Mouse (Mus musculus) embryonic facial prominence, embryonic 11.5 days (tissue): Measurements from ENCODE around the gene Gm21190. TPM values are rescaled to one million over a fixed set of nuclear protein-coding genes. Genes with fewer than 3 reads are reported as not detected.
A peak's percentile ranks its signal among the peaks of the same experiment; 100 is the strongest.
"Not testable (repeated sequence)": the region's sequence is repeated elsewhere in the genome, so short reads cannot be mapped to it uniquely, and the experiment has no call there.

Source experiments
- ATAC-seq: fragments of 200-750 bp; cut with Nextera tagmentation; replicated peaks from 2 replicates; pipeline ENCODE4 v1.8.0; 2017; ENCODE audit warnings: low read depth; ENCODE audit not compliant: insufficient number of reproducible peaks, low FRiP score, low TSS enrichment
- DNase-seq: peaks from one replicate; pipeline ENCODE4 v3.0.0-alpha.2; 2015; ENCODE audit warnings: low spot score
- H3K27ac ChIP-seq: fragments of 300-500 bp; sonication (generic); replicated peaks from 2 replicates; pipeline ENCODE4 v1.5.1; 2014; ENCODE audit warnings: mild to moderate bottlenecking, low read depth, low read length, control low read depth
- H3K27me3 ChIP-seq: fragments of 300-500 bp; sonication (generic); 2 replicates; pipeline ENCODE4 v1.6.1; 2014; ENCODE audit warnings: mild to moderate bottlenecking, low read length, moderate library complexity, mixed read lengths; ENCODE audit not compliant: control insufficient read depth, insufficient read depth
- H3K36me3 ChIP-seq: fragments of 300-500 bp; sonication (generic); replicated peaks from 2 replicates; pipeline ENCODE4 v1.6.1; 2014; ENCODE audit warnings: low read depth, mild to moderate bottlenecking, low read length, moderate library complexity, mixed read lengths; ENCODE audit not compliant: control insufficient read depth, insufficient read depth
- H3K4me1 ChIP-seq: fragments of 300-500 bp; sonication (generic); 2 replicates; pipeline ENCODE4 v1.6.1; 2014; ENCODE audit warnings: low read length, mixed read lengths; ENCODE audit not compliant: control insufficient read depth, insufficient read depth
- H3K4me2 ChIP-seq: fragments of 300-500 bp; sonication (generic); 2 replicates; pipeline ENCODE4 v1.6.1; 2014; ENCODE audit warnings: low read depth, mild to moderate bottlenecking, control low read depth, low read length, moderate library complexity
- H3K4me3 ChIP-seq: fragments of 300-500 bp; sonication (generic); 2 replicates; pipeline ENCODE4 v1.5.1; 2014; ENCODE audit warnings: low read depth, low read length, control low read depth
- H3K9ac ChIP-seq: fragments of 300-500 bp; sonication (generic); replicated peaks from 2 replicates; pipeline ENCODE4 v1.6.1; 2014; ENCODE audit warnings: mild to moderate bottlenecking, control low read depth, low read length
- H3K9me3 ChIP-seq: fragments of 300-500 bp; sonication (generic); replicated peaks from 2 replicates; pipeline ENCODE4 v1.6.1; 2016; ENCODE audit warnings: mild to moderate bottlenecking, low read length, inconsistent platforms, mixed read lengths; ENCODE audit not compliant: control insufficient read depth
- WGBS: fragments of 180-500 bp; shearing (Covaris S2); extraction: QIAGEN DNeasy Blood & Tissue Kit; methylation state at CpG from one replicate; pipeline ENCODE4 v1.1.7; 2014; 5-methylcytosine and 5-hydroxymethylcytosine counted together
- polyA plus RNA-seq: library from polyadenylated mRNA; unstranded; fragments of >200 nt; fragmentation: Nextera tagmentation; extraction: Ambion mirVana; gene quantifications from 2 replicates; pipeline ENCODE4 v1.2.1, GENCODE M21; 2014

Gm21190 gene
- polyA plus RNA-seq: not detected in 2 replicates

- DNase-seq, H3K9ac ChIP-seq, H3K36me3 ChIP-seq, ATAC-seq, H3K27ac ChIP-seq, H3K27me3 ChIP-seq, H3K4me2 ChIP-seq, H3K9me3 ChIP-seq, H3K4me3 ChIP-seq, H3K4me1 ChIP-seq: not testable (repeated sequence)
- no CpG with 5 or more reads among the region's 1 CpGs for WGBS
These were observed at the start of gene Gm21190 for GRCm38 (mm10) chr5:15529122-15529521. TSS of gene Gm21190 (minus strand) at chr5:15529222.

DNA sequence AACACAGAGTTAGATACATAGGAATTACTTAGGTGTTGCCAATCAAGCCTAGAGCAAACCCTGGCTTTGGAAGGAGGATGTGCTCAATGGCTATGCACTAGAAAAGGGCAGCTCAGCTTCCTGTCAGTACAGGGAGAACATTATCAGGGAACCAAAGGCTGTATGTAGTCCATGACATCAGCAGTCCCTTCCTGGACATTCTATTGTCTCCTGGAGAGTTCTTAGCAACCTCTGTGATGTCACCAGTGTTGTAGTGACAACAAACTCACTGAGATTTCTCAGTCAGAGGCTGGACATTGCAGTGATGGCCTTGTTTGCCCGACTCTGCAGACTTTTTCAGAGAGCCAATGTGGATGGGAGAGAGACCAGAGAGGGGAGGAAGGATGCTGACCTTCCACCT is 48.0 kb upstream of the Gm21190 start, which contains the start of gene Gm21083:
TSS of gene Gm21083 (plus strand) at position 301 of the 400 bp plus-strand sequence.
- H3K27me3 ChIP-seq, H3K9ac ChIP-seq, H3K27ac ChIP-seq, ATAC-seq, H3K36me3 ChIP-seq, DNase-seq, H3K4me2 ChIP-seq, H3K4me3 ChIP-seq, H3K9me3 ChIP-seq, H3K4me1 ChIP-seq: not testable (repeated sequence)
- WGBS: no CpG with 5 or more reads among the region's 1 CpGs

- H3K36me3 ChIP-seq, H3K4me1 ChIP-seq, H3K9ac ChIP-seq, H3K27ac ChIP-seq, ATAC-seq, H3K9me3 ChIP-seq, DNase-seq, H3K4me2 ChIP-seq, H3K27me3 ChIP-seq, H3K4me3 ChIP-seq: not testable (repeated sequence)
These were observed 44.7 kb upstream of the Gm21190 start for GRCm38 (mm10) chr5:15573735-15574134.

DNA sequence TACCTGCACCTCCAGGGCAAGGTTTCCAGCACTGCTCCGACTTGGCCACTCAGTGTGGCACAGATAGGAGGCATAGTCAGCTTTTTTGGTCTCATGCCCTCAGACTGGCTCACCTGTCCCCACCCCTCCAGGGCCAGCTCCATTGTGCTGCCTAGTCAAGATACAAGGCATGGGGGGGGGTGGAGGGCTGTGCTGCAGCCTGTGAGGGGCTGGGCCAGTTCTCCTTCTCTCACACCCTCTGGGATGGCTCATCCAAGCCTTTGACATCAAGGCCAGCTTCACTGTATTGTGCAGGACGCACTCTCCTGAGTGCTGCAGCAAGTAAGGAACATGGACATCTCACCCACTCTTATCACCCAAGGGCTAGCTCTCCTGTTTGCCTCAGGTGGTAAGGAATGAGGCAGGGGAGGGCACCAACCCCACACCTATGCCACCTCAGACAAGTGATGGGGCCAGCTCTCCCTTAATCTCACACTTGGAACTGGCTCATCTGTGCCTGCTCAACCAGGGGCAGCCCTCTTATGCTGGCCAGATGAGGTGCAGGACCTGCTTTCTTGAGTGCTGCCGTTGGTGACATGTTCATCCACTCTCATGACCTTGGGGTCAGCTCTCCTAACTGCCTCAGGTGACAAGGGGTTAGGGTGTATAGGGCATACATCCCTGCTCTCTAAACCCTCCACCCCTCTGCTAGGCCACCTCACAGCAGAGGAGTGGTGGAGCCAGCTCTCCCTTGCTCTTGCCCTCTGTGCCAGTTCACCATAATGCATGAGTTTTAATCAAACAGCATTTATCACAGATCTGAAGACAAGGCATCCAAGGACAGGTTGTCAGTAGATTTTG is 32.6 kb upstream of the Gm21190 start:
- H3K4me2 ChIP-seq, DNase-seq, H3K4me3 ChIP-seq, H3K27me3 ChIP-seq, H3K27ac ChIP-seq, H3K36me3 ChIP-seq, H3K9me3 ChIP-seq, H3K4me1 ChIP-seq, H3K9ac ChIP-seq: not testable (repeated sequence)
- 78% methylated on average over 3 of the region's 3 CpGs for WGBS
- peak; percentile 73; the same call in 1 of the 2 replicates for ATAC-seq

GRCm38 (mm10) chr5:15558654-15559053 is 29.6 kb upstream of the Gm21190 start:
- H3K27ac ChIP-seq, DNase-seq, H3K9ac ChIP-seq, H3K4me3 ChIP-seq, H3K27me3 ChIP-seq, ATAC-seq, H3K36me3 ChIP-seq, H3K4me2 ChIP-seq, H3K4me1 ChIP-seq, H3K9me3 ChIP-seq: not testable (repeated sequence)
- WGBS: 78% methylated on average over 1 of the region's 1 CpGs

DNA sequence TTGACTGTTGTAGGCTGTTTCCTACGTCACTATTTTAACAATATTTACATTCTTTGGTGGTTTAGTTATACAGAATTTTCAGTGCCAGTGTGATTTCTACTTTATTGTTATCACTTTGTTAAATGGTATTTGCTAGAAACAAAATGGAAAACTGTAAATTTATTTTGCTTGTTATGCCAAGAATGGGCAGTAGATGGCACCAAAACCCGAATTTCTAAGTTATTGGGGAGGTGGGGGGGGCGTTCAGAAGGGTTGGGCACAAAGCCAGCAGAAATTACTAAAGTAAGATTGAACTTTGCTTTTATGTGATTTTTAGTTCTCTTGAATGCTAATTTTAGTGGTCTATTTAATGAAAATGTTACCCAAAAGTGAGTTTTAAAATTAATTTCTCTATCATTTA is 20.6 kb upstream of the Gm21190 start:
- H3K4me1 ChIP-seq, H3K9me3 ChIP-seq, ATAC-seq, H3K36me3 ChIP-seq, H3K9ac ChIP-seq, H3K4me3 ChIP-seq, H3K4me2 ChIP-seq, H3K27me3 ChIP-seq, H3K27ac ChIP-seq: not testable (repeated sequence)
- WGBS: 10% methylated on average over 3 of the region's 3 CpGs
- peak; percentile 55 for DNase-seq

DNA sequence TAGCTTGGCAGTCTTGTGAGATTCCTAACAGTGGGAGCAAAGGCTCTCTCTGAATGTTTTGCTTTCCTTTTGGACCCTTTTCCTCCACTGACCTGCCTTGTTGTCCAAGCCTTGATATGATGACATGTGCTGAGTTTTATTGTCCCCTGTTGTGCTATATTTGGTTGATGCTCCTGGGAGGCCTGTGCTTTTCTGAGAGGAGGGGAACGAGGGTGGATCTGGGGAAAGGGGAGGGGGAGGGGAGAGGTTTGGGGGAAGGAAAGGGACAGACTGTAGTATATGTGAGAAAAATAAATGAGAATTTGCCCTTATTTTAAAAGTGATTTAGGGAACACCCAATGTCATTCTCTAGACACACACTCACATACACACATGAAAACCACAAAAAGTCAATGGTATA is 20.1 kb upstream of the Gm21190 start:
- H3K4me3 ChIP-seq, H3K27me3 ChIP-seq, H3K4me1 ChIP-seq, H3K9me3 ChIP-seq, H3K27ac ChIP-seq, DNase-seq, ATAC-seq, H3K4me2 ChIP-seq, H3K36me3 ChIP-seq, H3K9ac ChIP-seq: not testable (repeated sequence)
- 33% methylated on average over 1 of the region's 1 CpGs for WGBS

DNA sequence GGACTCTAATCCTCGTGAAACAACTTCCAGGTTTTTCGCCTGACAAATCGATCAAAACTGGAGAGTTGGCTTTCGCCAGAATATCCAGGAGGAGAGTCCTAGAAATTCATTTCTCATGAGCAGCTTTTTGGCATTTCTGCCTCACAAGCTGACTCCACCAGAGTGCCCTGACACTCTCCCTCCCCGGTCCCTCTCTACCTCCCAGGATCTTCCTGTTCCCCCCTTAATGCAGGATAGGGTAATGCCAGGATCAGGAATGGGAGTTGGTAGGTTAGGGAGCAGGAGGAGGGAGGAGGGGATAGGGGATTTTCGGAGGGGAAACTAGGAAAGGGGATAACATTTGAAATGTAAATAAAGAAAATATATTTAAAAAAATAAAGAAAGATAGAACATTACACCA is 19.6 kb upstream of the Gm21190 start:
- not testable (repeated sequence) for H3K27me3 ChIP-seq, H3K27ac ChIP-seq, H3K9me3 ChIP-seq, H3K36me3 ChIP-seq, DNase-seq, H3K4me3 ChIP-seq, H3K4me1 ChIP-seq, H3K4me2 ChIP-seq, ATAC-seq, H3K9ac ChIP-seq
- WGBS: 80% methylated on average over 6 of the region's 6 CpGs
